In the genomic region with DNA sequence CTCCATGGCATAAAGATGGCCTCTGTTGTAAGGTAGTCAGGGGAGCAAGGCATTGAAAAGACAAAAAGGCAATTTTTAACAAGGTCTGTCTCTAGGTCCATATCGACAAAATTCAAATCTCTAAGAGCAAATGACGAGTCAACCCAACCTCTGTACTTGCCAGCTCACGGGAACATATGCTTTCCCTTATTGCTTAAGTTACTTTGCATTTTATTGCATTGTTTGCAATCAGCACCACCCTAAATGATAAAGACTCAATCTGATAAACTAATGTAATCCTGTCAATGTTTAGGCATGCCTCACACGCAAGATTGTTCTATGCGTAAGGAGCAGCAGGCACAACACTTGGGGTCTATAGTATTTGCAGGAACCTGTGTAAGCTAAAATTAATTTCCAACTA, we compare ENCODE assay signal across 25 mouse cellular contexts.
"Had no signal": no experiment of that assay in that cellular context is flagged by ENCODE, and none has a peak within 500 bp of the region (broad histone marks: within the 10 kb centered on the region; RNA-seq: fewer than 3 reads in every experiment).

No protein-coding gene starts in this region.

- H3K4me3 ChIP-seq: gastrocnemius, adult 2 months; heart, adult 2 months; heart, embryonic 12.5 days; hindbrain, embryonic 10.5 days; hindbrain, embryonic 12.5 days; kidney, embryonic 15.5 days; limb, embryonic 13.5 days; limb, embryonic 15.5 days; liver, embryonic 12.5 days had no signal

- H3K9me3 ChIP-seq: heart, embryonic 12.5 days; hindbrain, embryonic 12.5 days; kidney, embryonic 15.5 days; limb, embryonic 13.5 days; limb, embryonic 15.5 days; liver, embryonic 12.5 days had no signal

- H3K4me1 ChIP-seq: heart, embryonic 12.5 days; hindbrain, embryonic 10.5 days; hindbrain, embryonic 12.5 days; kidney, embryonic 15.5 days; liver, embryonic 12.5 days had no signal

- H3K27me3 ChIP-seq: heart, embryonic 12.5 days; hindbrain, embryonic 12.5 days; kidney, embryonic 15.5 days; limb, embryonic 13.5 days; limb, embryonic 15.5 days; liver, embryonic 12.5 days had no signal

- H3K27ac ChIP-seq: gastrocnemius, adult 2 months; heart, adult 2 months; hindbrain, embryonic 10.5 days; hindbrain, embryonic 12.5 days; hindbrain, embryonic 14.5 days; kidney, embryonic 15.5 days; kidney, postnatal 0 days; limb, embryonic 13.5 days; limb, embryonic 15.5 days; liver, embryonic 12.5 days; liver, embryonic 14.5 days had no signal

- H3K4me2 ChIP-seq: heart, embryonic 12.5 days; hindbrain, embryonic 12.5 days; hindbrain, embryonic 14.5 days; kidney, embryonic 15.5 days; limb, embryonic 13.5 days; limb, embryonic 15.5 days; liver, embryonic 12.5 days had no signal

- DNase-seq: gastrocnemius, adult 2 months; gastrocnemius, postnatal 10 days; gastrocnemius, postnatal 25 days; heart, adult 2 months; heart, postnatal 10 days; heart, postnatal 4 days; kidney, adult 11 months; kidney, adult 2 months; kidney, postnatal 14 days; kidney, postnatal 36 days; layer of hippocampus, adult 9-11 months; layer of hippocampus, postnatal 36 days; left cerebral cortex, postnatal 4 days had no signal

- H3K36me3 ChIP-seq: heart, embryonic 12.5 days; hindbrain, embryonic 10.5 days; hindbrain, embryonic 12.5 days; kidney, embryonic 15.5 days; limb, embryonic 13.5 days; limb, embryonic 15.5 days; liver, embryonic 12.5 days had no signal

- ATAC-seq: hindbrain, embryonic 16.5 days; inflammation-experienced regulatory T-cells, adult 6 months; liver, embryonic 12.5 days had no signal

- H3K9ac ChIP-seq: heart, embryonic 12.5 days; hindbrain, embryonic 12.5 days; hindbrain, embryonic 14.5 days; kidney, embryonic 15.5 days; limb, embryonic 13.5 days; limb, embryonic 15.5 days; liver, embryonic 12.5 days; liver, embryonic 14.5 days had no signal
